Mouse (Mus musculus): ENCODE data around the gene Gm12216. TPM values are rescaled to one million over a fixed set of nuclear protein-coding genes. Genes with fewer than 3 reads are reported as not detected.
"Not testable (repeated sequence)": the region's sequence is repeated elsewhere in the genome, so short reads cannot be mapped to it uniquely, and the experiment has no call there.

The Gm12216 gene
- total RNA-seq, 2 experiments from 2014 or later, result not detected

DNA sequence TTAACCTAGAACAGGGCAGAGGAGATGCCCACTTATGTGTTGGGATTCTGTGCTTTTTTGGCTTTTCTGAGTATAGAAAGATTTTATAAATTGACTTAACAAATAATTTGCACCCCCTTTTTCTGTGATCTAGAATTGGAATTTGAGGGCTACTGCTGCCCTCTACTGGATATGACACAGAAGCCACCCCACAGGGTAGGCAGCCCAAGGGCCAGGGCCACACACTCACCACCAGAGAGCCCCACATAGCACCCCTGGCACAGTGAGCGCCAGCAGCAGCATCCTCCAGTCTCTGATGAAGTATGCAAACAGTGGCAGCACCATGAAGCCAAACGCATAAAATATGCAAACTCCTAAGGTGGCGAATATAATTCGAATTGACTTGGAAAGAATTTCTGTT, 15.7 kb upstream of the Gm12216 start:
- ATAC-seq (replicated peaks; ENCODE audit: low FRiP score, poor library complexity, severe bottlenecking), result no peak

DNA sequence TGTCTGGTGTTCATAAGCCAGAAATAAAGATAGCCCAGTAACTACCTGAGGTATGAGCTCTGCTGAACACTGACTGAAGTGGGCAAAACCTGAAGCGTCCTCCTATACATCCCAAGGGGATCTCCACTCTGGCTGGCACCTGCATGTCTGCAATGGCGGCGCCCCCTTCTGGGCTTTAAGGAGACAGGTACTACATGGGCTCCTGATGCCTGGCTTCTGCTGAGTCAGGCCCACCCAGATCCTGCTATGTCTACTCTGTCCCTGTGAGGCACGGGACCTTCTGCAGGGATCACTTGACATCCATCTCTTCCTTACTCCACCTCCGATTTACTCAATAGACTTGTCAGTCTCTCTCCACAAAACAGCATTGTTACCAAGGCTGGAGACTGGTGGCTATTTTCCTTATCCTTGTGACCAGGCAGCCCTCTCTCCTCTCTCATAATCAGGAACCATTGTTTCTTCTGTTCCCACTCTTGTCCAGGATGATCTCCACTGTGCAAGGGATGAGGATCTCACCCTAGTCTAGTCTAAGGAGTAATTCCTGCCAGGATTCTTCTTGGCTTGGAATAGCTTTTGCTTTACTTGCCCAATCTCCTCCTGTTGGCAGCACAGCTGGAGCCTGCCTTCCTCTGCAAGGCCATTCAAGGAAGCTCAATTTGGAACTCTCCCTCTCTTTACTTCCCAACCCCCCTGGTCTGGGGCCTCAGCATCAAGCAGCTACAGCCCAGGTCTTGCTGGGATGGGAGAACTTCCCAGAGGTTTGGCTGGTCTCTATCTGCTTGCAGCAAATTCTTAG, 15.1 kb upstream of the Gm12216 start:
- ATAC-seq (replicated peaks; ENCODE audit: low FRiP score, poor library complexity, severe bottlenecking), result 0 out of 2 replicates have a peak, but pooled peaks have one; percentile 28

DNA sequence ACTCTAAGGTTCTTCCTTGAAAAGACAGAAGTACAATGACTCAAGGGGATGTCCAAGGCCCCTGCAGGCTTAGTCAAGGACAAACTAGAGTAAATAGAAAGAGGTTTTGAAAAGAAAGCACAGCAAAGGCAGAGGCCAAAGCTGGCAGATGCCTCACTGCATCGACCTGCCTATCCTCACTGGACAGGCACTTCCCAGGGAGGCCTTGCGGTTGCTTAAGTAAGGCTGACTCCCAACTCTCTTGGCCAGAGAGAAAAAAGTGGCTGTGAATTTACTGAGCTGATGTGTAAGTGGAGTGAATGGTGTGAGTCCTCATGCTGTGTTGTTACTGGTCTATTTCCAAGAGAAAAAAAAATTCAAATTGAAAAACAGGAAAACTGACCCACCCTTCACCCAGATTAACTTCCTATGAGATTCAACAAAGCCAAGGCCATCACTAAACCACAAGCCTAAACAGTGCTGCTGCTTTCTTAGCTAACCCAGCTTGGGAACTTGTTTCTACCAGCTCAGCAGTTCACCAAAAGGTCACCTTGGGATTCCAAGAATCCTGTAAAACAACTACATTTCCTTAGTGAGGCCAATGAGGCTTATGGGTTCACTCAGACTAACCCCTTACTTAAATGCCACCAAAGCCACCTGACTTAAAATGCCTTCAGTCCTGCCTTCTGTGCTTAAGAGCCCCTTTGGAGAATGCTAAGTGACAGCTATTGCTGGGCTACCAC, 12.9 kb upstream of the Gm12216 start:
- no peak for ATAC-seq (replicated peaks; ENCODE audit: low FRiP score, poor library complexity, severe bottlenecking)

DNA sequence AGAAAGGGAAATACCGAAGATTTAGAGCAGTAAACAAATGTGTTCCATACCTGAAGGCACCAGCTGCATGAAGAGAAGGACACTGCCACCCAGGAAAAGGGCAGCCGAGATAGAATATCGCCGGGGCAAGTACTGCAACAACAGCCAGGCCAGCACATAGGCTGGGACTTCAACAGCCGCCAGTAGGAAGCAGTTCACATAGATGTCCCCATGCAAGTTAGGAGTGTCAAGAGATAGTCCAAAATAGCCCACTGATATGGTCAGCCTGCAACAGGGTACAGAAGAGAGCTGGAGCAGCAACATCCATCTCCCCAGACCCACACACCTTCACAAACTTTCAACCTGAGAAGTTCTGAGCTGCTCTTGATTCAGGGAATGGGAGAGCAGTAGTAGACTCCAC, 10.1 kb upstream of the Gm12216 start:
- ATAC-seq (replicated peaks; ENCODE audit: low FRiP score, poor library complexity, severe bottlenecking), result no peak

DNA sequence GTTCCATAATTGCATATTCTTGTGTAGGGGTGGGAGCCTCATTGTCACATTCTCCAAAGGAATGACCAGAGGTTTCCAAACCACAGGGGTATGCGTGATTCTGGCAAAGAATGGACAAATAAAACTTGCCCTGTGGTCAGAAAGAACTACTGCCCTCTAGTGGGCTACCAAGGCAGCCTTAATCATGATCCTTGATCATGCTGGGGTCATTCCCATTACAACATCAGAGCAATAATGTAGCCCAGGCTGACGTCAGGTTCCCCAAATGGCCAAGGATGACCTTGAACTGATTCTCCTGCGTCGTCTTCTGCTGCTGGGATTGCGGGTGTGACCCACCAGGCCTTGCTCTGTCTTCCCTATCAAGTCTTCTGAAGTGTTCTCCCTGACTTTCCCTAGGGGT, 9.3 kb upstream of the Gm12216 start:
- not testable (repeated sequence) for ATAC-seq (replicated peaks; ENCODE audit: low FRiP score, poor library complexity, severe bottlenecking)

DNA sequence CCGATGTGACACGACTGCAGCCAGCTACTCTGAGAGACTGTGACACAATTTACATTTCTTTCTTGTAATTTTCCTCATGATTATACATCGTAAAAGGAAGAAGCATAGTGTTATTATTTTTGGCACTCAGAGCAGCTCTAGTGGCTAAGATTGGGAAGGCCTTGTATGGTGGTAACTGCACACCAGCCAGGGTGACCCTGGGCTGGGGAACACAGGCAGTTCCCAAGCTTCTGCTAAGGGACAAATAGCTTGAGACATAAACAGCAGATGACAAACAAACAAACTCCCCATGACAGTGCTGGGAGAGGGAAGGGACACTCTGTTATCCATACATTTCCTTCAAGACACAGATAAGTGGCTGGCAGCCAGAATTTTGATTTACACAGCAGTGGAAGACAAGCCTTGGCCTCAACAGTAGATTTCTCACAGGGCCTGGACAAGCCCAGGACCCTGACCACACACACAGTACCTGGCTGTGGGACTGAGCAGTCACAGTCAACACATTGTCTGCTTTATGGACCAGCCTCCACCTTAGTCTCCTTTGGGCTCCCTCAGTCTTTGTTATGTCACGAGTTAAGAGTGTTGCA, 5.8 kb upstream of the Gm12216 start:
- ATAC-seq (replicated peaks; ENCODE audit: low FRiP score, poor library complexity, severe bottlenecking), result not testable (repeated sequence)

DNA sequence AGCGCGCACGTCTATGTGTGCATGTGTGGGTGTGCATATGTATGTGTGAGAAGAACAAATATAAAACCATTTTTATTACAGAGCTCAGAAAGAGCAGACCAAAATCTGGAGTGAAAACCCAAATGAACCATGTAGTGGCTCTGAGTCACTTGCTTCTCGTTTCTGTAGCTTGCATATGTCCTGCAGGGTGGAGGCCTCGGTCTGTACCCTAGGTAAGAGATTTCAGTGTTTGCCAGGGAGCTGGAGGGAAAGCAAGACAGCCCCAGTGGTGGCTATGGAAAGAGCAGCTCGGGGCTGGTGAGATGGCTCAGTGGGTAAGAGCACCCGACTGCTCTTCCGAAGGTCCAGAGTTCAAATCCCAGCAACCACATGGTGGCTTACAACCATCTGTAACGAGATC, 1.9 kb upstream of the Gm12216 start:
- ATAC-seq (replicated peaks; ENCODE audit: low FRiP score, poor library complexity, severe bottlenecking), result not testable (repeated sequence)

DNA sequence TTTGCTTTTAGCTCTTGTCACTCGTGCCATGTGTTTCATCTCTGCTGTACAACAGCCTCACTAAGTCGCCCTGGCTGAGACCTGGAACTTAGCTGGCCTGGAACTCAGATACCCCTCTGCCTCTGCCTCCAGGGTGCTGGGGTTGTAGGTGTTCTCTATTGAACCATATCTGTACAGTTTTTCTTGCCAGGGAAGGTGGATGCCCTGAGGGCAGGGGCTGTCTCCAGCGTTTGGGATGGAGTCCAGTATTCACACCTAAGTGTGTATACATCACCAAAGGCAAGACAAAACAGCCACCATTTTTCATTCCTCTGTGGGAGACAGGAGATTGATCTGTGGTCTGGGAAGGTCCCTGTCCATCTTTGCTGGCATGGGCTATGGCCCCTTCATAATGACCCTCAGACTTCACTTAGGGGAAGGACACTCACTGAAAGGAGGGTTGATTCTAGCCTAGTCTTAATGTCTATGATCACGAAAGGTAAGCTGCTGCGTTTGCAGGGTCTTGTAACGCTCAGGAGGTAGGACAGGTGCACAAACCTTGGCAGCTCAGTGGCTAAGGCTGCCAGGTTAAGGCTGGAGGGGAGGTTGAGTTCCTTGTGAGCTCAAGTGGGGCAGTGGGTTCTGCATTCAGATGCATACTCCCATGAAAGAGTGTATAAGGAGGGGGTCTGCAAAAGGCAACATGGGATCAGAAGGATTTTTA, 847 bp downstream of the Gm12216 start:
- ATAC-seq (replicated peaks; ENCODE audit: low FRiP score, poor library complexity, severe bottlenecking), result no peak

DNA sequence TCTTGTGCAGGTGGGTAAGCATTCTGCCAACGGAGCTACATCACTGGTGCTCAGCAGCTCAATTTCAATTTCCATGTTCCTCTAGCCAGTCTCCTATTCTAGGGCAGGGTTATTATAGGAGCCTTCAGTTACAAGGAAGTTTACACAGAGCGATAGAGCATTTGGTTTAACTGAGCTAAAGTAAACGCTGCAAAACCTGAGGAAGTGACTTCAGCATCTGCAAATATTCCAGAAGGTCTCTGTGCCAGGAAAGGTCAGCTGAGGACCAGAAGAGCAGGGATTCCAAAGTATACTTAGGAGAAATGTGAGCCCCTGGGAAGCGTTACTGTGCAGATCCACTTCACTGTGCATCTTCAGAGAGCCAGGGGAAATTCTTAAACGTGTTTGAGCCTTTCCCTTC, 5.4 kb downstream of the Gm12216 start:
- no peak for ATAC-seq (replicated peaks; ENCODE audit: low FRiP score, poor library complexity, severe bottlenecking)

DNA sequence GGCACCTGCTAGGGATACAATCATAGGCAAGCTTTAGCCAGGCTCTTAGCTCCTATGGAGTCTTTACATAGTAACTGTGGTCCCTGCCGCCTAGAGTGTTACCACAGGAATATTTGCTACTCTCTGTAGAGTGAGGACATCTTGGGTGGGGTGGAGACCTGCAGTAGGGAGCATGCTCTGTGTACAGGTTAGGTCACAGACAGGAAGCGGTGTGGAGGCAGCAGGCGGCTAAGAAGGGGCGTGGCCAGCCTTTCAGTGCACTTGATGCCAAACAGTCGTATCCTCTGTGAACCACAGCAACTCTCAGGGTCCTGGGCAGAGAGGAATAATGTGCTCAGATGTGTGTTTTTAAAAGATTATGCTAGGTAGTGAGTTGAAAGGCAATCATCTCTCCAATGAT, 7.3 kb downstream of the Gm12216 start:
- no peak for ATAC-seq (replicated peaks; ENCODE audit: low FRiP score, poor library complexity, severe bottlenecking)

DNA sequence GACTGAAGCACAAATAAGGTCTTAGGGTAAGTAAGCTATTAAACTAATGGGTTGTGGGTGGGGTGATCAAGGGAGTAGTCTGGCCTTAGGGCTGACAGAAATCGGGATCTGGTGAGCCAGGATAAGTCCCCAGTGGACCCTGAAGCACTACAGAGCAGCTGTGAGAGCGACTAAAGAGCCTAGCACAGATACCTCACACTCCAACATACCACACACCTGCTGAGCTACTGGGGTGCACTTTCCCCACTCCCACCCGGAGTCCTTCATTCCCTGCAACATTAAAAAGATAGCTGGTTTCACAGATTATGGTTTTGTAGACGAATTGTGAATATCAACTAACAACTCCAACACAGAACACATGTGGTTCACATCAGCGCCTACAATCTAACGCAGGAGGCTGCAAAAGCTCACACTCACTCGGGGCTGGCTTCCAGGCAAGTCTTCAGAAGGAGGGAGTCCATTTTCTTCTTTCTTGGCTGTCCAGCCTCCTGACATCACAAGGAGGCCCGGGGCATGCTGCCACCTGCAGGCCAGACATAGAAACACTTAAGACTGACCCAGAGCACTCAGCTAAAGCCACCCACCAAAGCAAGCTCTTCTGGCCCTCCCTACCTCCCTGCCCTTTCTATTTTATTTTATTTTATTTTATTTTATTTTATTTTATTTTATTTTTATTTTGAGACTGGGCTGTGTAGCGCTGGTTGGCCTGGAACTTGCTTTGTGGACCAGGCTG, 9.3 kb downstream of the Gm12216 start:
- peak; percentile 67; the same call in 1 of the 2 replicates for ATAC-seq (replicated peaks; ENCODE audit: low FRiP score, poor library complexity, severe bottlenecking)

DNA sequence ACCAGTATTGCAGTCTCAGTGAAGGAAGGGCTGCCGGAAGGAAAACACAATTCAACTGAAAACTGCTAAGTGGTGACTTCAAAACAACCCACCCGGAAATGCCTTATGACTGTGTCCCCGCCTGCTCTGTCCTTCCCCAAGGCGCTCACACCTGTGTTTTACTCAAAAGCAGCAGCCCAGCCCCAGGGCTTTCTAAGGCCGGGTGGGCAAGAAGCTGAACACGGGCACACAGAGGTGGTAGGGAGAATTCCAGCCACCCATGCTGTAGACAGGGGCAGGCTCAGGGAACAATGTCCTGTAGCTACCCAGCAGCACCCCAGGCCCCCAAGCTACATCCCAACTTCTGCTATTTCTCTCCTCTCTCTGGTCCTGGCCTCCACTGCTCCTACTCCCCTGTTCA, 13.4 kb downstream of the Gm12216 start:
- no peak for ATAC-seq (replicated peaks; ENCODE audit: low FRiP score, poor library complexity, severe bottlenecking)

DNA sequence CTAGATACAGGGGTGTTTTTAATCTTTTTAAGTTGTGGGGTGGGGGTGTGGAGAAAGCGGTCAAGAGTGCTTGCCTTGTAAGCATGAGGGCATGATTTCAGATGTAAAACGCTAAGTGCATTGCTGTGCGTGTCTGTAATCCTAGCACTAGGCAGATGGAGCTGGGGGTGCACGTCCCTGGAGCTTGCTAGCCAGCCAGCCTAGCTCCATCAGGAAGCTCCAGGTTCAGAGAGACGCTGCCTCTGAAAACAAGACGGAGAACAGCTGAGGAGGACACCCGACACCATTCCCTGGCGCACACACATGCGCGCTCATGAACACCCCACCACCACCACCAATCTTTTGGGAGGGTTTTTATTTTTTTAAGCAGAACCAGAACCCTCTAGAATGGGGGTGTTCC, 15.9 kb downstream of the Gm12216 start:
- ATAC-seq (replicated peaks; ENCODE audit: low FRiP score, poor library complexity, severe bottlenecking), result no peak

DNA sequence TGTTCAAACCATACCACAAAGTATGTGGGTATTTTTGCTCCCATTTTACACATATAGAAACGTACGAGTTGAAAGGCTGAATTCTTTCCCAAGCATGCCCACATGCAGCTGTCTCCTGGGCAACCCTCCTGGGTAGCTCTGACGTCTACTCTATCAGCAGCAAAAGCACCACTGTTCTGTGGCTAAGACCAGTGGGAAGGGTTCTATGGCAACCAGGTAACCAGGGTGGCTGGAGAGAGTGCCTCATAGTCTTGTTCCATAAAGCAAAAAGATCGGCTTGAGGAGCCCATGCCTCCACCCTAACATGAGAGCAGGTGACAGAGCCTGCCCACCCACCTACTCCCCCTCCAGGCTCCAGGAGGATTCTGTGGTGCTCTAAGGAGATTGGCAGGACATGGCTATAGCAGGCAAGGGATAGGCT, 16.9 kb downstream of the Gm12216 start:
- no peak for ATAC-seq (replicated peaks; ENCODE audit: low FRiP score, poor library complexity, severe bottlenecking)

DNA sequence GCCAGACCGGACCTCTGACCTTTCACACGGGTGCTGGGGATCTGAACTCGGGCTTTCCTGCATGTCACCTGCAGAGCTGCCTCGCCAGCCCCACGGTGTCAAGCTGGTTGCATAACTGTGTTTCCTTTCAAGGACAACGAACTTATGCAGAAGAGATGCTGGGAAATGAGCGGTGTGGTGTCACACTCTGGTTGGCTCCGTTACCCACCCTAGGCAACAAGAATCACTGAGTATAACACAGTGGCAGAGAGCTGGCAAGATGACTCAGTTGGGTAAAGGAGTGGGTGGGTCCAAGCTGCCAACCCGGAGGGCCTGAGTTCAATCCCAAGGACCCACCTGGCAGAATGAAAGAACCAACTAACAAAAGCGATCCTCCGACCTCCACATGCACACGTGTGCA, 17.5 kb downstream of the Gm12216 start:
- ATAC-seq (replicated peaks; ENCODE audit: low FRiP score, poor library complexity, severe bottlenecking), result no peak

DNA sequence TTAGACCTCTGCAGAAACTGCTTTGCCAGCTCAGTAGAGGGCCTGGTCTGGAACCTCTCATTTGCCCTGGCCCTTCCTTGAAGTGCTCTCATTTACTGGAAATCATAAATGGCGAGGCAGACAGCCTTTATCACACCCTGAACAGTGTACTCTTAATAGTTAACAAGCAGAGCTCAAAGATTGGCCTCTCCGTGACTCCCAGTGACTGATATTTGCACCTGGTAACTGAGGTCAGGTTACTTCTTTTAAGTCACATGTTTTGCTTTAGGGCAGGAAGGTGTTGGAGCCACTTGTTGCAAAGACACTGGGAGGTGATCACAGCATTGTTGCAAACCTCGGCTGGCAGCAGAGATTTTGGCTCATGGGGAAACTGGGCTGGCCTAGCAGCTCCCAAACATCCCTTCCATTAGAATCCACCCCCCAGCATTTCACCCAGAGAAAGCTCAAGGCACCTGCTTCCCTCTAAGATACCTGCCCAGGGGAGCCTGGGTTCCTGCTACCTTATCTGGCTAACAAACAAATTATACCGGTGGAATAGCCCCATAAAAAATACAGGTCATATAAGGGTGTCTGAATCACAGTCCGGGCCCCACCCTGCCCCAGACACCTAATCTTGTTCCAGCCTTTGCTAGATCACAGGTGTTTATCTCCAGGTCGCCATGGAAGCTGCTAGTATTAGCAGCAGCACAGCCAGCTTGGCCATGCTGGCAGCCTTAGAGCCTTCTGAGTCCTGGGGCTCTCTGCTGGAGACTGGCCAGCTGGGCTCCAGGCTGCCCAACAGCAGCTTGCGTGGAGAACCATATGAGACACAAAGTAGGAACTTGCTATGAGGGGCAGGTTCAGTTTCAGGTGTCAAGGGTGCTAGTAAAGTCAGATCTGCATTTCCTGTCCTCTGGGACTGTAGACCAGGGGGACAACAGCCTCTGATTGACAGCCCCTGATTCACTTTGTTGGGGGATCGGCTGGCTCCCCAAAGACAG, 19.1 kb downstream of the Gm12216 start:
- ATAC-seq (replicated peaks; ENCODE audit: low FRiP score, poor library complexity, severe bottlenecking), result no peak

DNA sequence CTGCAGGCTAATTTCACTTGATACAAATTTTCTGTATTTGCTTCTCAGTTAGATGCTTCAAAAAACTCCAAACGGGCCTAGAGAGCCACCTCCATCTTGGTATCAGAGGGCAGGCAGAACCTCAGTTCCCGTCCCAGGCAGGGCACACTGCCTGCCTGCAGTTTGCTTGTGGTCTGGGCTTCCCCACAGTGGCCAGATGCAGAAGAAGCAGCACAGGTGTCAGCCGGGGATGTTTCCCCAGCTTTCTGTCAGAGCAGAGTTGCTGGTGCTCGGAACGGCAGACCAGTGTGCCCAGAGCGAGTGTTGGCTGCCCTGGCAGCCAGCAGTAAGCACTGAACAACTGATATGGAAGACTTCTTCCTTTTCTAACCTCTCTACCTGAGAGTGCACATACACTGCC, 19.9 kb downstream of the Gm12216 start:
- no peak for ATAC-seq (replicated peaks; ENCODE audit: low FRiP score, poor library complexity, severe bottlenecking)

DNA sequence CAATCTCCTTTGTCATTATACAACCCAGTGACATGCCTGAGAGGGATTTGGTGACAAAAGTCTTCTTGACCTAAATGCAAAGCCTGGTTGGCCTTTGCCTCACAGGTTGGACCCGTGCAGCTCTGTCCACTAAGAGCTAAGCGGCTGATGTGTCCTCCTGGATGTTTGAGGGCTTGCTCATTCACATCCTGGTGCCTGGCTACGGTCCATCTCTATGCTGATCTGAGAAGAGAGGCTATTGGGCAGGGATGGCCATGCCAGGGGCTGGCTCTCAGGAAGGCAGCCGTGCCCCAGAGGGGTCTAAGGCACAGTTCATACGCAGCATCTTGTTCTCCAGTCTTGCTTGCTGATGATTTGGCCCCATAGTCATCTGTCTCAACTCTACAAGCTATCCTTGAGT, 21.3 kb downstream of the Gm12216 start:
- ATAC-seq (replicated peaks; ENCODE audit: low FRiP score, poor library complexity, severe bottlenecking), result no peak

All from erythroid progenitor cell, adult 5-6 weeks (primary cell).